Comparison of ENCODE assay signal across 8 mouse cellular contexts in the genomic region with DNA sequence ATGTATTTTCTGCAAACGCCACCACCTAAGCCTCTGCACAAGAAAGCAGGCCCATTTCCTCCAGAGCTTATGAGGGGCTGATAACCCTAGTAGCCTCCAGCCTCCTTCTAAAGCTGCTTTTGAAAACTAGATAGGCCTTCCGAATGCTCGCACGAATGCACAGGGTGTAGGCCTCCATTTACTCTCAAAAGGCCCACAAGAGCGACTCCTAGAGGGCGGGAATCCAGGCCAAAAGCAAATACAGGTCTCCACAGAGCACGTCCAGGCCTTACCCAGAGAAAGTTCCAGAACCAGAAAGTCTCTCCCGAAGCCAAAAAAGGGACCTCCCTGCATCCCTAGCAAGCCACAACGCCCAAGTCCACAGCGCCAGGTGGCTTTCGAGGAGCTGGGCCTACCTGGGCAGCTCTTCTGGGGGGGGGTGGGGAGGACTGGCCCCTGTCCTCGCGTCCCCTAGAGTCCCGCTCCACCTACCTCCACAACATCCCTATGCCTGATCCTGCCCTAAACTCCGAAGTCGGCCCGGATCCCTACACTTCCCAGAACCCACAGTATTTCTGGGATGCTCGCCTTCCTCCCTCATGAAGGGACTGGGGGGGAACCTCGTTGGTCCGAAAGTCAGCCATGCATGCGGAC. TPM values are rescaled to one million over a fixed set of nuclear protein-coding genes. Genes with fewer than 3 reads are reported as not detected.
DNase-seq lines count a peak whose midpoint lies in the region; ATAC-seq and TF ChIP-seq lines count a peak whose summit lies in the region.

No protein-coding gene starts in this region.

- peak overlapping the region; percentile 79 for H3K9ac ChIP-seq in liver, embryonic 14.5 days (replicated peaks)

- no peak for TF ChIP-seq EP300 in liver, embryonic 14.5 days (IDR thresholded peaks at IDR 0.05; ENCODE audit: low read depth)

- peak; percentile 3 for ATAC-seq in inflammation-experienced regulatory T-cells, adult 6 months
- ATAC-seq in liver, embryonic 14.5 days (ENCODE audit: insufficient read depth): peak; percentile 35

- H3K27ac ChIP-seq in liver, embryonic 14.5 days: peak overlapping the region; percentile 72

- peaks cover 3 to 21% of the 10 kb centered on the region in 2 experiments; a peak in 2 of 4 replicates for H3K4me1 ChIP-seq in liver, embryonic 14.5 days (replicated peaks; ENCODE audit: control insufficient read depth in 2 of 2, insufficient read depth in 2 of 2, low read length in 1 of 2)

- H3K9me3 ChIP-seq in liver, embryonic 14.5 days (ENCODE audit: control insufficient read depth, low read length): no peaks in the 10 kb centered on the region

- no peaks in the 10 kb centered on the region; the same call in 1 of the 2 replicates for H3K36me3 ChIP-seq in liver, embryonic 14.5 days (replicated peaks; ENCODE audit: control insufficient read depth, insufficient read depth, low read depth)

- peak overlapping the region; percentile 71 to 91 for H3K4me3 ChIP-seq in liver, embryonic 14.5 days (ENCODE audit: insufficient read depth in 1 of 2, low read depth in 2 of 2, low read length in 2 of 2)

- WGBS in liver, embryonic 14.5 days (ENCODE audit: insufficient replicate concordance): 14% methylated on average over 21 of the region's 21 CpGs

- no peaks in the 10 kb centered on the region for H3K27me3 ChIP-seq in liver, embryonic 14.5 days (ENCODE audit: control insufficient read depth, insufficient read depth, low read length)

- peak; percentile 47 for DNase-seq in urinary bladder, postnatal 14 days (ENCODE audit: low spot score)
- DNase-seq in urinary bladder, adult 2 months (ENCODE audit: low spot score): no peak
- DNase-seq in cerebellum, adult 8-10 months: peak; percentile 38
- peak; percentile 3 for DNase-seq in forelimb bud, embryonic 11.5 days (ENCODE audit: low read depth, low spot score)
- peak; percentile 40 to 55 (median 43) for DNase-seq in liver, embryonic 14.5 days (ENCODE audit: low read depth in 3 of 3, low spot score in 3 of 3)
- peak; percentile 25 to 29 for DNase-seq in natural killer cell, adult 2 months (ENCODE audit: low spot score in 2 of 2)
- peak; percentile 61 for DNase-seq in thymus, postnatal 14 days

- 0 out of 2 replicates have a peak, but pooled peaks have one; percentile 34 for TF ChIP-seq CTCF in liver, embryonic 14.5 days (IDR thresholded peaks at IDR 0.05; ENCODE audit: low read depth)

- H3K4me2 ChIP-seq in liver, embryonic 14.5 days (ENCODE audit: low read depth): peak overlapping the region; percentile 72

RNA-seq across cellular contexts. Expression of gene Bcap31, which starts 0.4 kb away (rescaled TPM):
- polyA plus RNA-seq in urinary bladder, adult 2 months (2012; rRNA removed): 175 and 177 TPM in 2 replicates
- 100 to 1,000 TPM; 275 to 325 (median 313) TPM for polyA plus RNA-seq in inflammation-experienced regulatory T-cells, adult 6 months (2017; shearing (Covaris generic))
- polyA plus RNA-seq in liver, embryonic 14.5 days (2012; rRNA removed): 31.6 and 41.7 TPM in 2 replicates
- 136 and 137 TPM in 2 replicates for polyA plus RNA-seq in liver, embryonic 14.5 days (2014; fragmentation: Nextera tagmentation; extraction: Ambion mirVana)

RNA-seq across cellular contexts. Expression of gene Abcd1, which starts 0.8 kb away (rescaled TPM):
- polyA plus RNA-seq in urinary bladder, adult 2 months (2012; rRNA removed): 20.2 and 27.2 TPM in 2 replicates
- polyA plus RNA-seq in inflammation-experienced regulatory T-cells, adult 6 months (2017; shearing (Covaris generic)): 10 to 100 TPM; 22.9 to 35.1 (median 34.0) TPM
- 5.9 and 6.1 TPM in 2 replicates for polyA plus RNA-seq in liver, embryonic 14.5 days (2012; rRNA removed)
- polyA plus RNA-seq in liver, embryonic 14.5 days (2014; fragmentation: Nextera tagmentation; extraction: Ambion mirVana): 6.5 and 6.6 TPM in 2 replicates

RNA-seq across cellular contexts. Expression of gene Plxnb3, which starts 41.3 kb away (rescaled TPM):
- polyA plus RNA-seq in urinary bladder, adult 2 months (2012; rRNA removed): 0.99 TPM in 2 replicates
- not detected for polyA plus RNA-seq in inflammation-experienced regulatory T-cells, adult 6 months (2017; shearing (Covaris generic))
- 0.26 and 0.31 TPM in 2 replicates for polyA plus RNA-seq in liver, embryonic 14.5 days (2012; rRNA removed)
- polyA plus RNA-seq in liver, embryonic 14.5 days (2014; fragmentation: Nextera tagmentation; extraction: Ambion mirVana): 0.08 and 0.14 TPM in 2 replicates

RNA-seq across cellular contexts. Expression of gene Slc6a8, which starts 42.6 kb away (rescaled TPM):
- polyA plus RNA-seq in urinary bladder, adult 2 months (2012; rRNA removed): 78.1 and 87.3 TPM in 2 replicates
- polyA plus RNA-seq in inflammation-experienced regulatory T-cells, adult 6 months (2017; shearing (Covaris generic)): 1 to 10 TPM in 1 of 3 experiments, under 1 TPM in 2; 0.82 to 1.2 (median 0.86) TPM
- polyA plus RNA-seq in liver, embryonic 14.5 days (2012; rRNA removed): 1.7 and 2.0 TPM in 2 replicates
- 0.29 and 0.34 TPM in 2 replicates for polyA plus RNA-seq in liver, embryonic 14.5 days (2014; fragmentation: Nextera tagmentation; extraction: Ambion mirVana)

RNA-seq across cellular contexts. Expression of gene Pnck, which starts 55.7 kb away (rescaled TPM):
- 159 and 178 TPM in 2 replicates for polyA plus RNA-seq in urinary bladder, adult 2 months (2012; rRNA removed)
- 1 to 10 TPM in 2 of 3 experiments, under 1 TPM in 1; 0.48 to 4.1 (median 2.3) TPM for polyA plus RNA-seq in inflammation-experienced regulatory T-cells, adult 6 months (2017; shearing (Covaris generic))
- 0.89 and 0.93 TPM in 2 replicates for polyA plus RNA-seq in liver, embryonic 14.5 days (2012; rRNA removed)
- polyA plus RNA-seq in liver, embryonic 14.5 days (2014; fragmentation: Nextera tagmentation; extraction: Ambion mirVana): 0.96 TPM in 2 replicates
